Mouse (Mus musculus) heart, embryonic 10.5 days (tissue): ENCODE measurements around the gene Capzb. TPM values are rescaled to one million over a fixed set of nuclear protein-coding genes. Genes with fewer than 3 reads are reported as not detected.

Source experiments
- DNase-seq: peaks from one replicate; pipeline ENCODE4 v3.0.0-alpha.2; 2017; ENCODE audit warnings: low spot score
- H3K27ac ChIP-seq: fragments of 300-500 bp; sonication (generic); 2 replicates; pipeline ENCODE4 v1.5.1; 2016; ENCODE audit warnings: mild to moderate bottlenecking
- H3K27me3 ChIP-seq: fragments of 300-500 bp; sonication (generic); 2 replicates; pipeline ENCODE4 v1.6.1; 2016; ENCODE audit warnings: mild to moderate bottlenecking; ENCODE audit not compliant: poor library complexity, insufficient read depth, severe bottlenecking
- H3K36me3 ChIP-seq: fragments of 300-500 bp; sonication (generic); 2 replicates; pipeline ENCODE4 v1.6.1; 2016; ENCODE audit warnings: mild to moderate bottlenecking, moderate library complexity
- H3K4me1 ChIP-seq: fragments of 300-500 bp; sonication (generic); 2 replicates; pipeline ENCODE4 v1.6.1; 2016; ENCODE audit warnings: mild to moderate bottlenecking
- H3K4me3 ChIP-seq: fragments of 300-500 bp; sonication (generic); 2 replicates; pipeline ENCODE4 v1.5.1; 2016; ENCODE audit warnings: mild to moderate bottlenecking, moderate library complexity
- H3K9me3 ChIP-seq: fragments of 300-500 bp; sonication (generic); 2 replicates; pipeline ENCODE4 v1.6.1; 2016; ENCODE audit warnings: mild to moderate bottlenecking, moderate library complexity
- WGBS: fragments of 180-500 bp; shearing (Covaris S2); methylation state at CpG from one replicate; pipeline ENCODE4 v1.1.7; 2016; 5-methylcytosine and 5-hydroxymethylcytosine counted together
- polyA plus RNA-seq: library from polyadenylated mRNA; unstranded; fragments of >200 nt; fragmentation: Nextera tagmentation; extraction: Ambion mirVana; gene quantifications from 2 replicates; pipeline ENCODE4 v1.2.1, GENCODE M21; 2016

Gene Capzb
- polyA plus RNA-seq, 1 experiment from 2014 or later, result 452 TPM

DNA sequence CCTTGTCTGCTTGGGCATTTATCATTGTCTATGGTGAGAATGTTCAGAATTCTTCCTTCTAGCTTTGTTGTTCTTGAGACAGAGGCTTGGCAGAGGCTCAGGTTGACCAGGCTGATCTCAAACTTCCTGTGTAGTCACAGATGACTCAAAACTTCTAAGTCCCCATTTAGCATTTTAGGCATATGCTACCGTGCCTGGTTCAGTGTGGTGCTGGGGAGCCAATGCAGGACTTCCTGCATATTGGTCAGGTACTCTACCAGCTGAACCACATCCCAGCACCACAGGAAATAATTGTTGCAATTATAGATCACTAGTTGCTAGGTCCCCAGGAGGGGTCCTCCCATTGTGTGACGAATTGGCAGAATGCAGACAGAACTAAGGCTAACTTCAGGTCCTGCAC is 10.7 kb downstream of the Capzb start:
- no peak for DNase-seq
- Histone ChIP-seq H3K4me3 (no peak overlapping the region), H3K9me3 (no peaks in the 10 kb centered on the region), H3K4me1 (peaks cover 86% of the 10 kb centered on the region), H3K36me3 (peaks cover 17% of the 10 kb centered on the region), H3K27me3 (no peaks in the 10 kb centered on the region), H3K27ac (no peak overlapping the region)
- 81% methylated on average over 2 of the region's 2 CpGs for WGBS

DNA sequence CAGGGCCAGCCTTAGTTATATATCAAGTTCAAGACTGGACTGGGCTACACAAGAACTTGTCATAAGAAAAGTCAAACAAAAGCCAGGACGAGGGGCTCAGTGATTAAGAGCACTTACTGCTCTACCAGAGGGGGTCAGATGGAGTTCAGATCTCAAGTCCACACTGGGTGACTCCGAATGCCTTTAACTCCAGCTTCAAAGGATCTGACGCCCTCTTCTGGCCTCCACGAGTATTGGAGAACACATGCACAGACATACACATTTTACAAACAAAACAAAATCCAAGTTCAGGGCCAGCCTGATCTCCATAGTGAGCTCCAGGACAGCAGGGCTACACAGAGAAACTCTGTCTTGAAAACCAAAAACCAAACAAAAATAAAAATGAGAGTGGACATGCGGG is 13.1 kb downstream of the Capzb start:
- DNase-seq, result no peak
- 0 out of 2 replicates have a peak, but pooled peaks cover 8% of the 10 kb centered on the region for H3K36me3 ChIP-seq

DNA sequence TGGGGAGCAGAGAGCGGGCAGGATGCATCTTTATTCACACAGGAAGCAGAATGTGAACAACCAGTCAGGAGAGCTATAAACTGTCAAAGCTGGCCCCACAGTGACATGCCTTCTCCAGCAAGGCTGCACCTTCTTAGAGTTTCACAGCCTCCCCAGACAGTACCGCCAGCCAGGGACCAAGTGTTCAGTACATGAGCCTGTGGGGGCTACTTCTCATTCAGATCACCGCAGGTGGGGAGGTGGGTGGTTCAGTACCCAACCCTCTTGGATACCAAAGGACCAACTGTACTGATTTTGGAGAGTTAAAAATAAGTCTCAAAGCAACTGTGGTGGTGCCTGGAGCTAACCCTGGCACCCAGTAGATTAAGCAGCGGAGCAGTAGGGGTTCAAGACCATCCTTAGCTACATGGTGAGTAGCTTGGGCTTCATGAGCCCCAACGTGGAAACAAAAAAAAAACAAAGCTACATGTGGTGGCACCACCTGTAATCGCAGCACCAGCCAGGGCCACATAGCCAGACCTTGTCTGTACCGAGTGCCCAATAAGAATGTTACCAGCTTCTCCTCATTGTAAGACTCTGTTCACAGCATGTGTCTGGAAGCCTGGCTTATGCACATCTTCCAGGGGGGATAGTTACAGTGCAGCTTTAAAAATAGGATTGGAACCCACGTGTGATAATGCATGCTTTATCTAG is 13.8 kb downstream of the Capzb start:
- Histone ChIP-seq H3K27me3 (no peaks in the 10 kb centered on the region), H3K4me3 (no peak overlapping the region), H3K27ac (no peak overlapping the region), H3K9me3 (no peaks in the 10 kb centered on the region), H3K36me3 (0 out of 2 replicates have a peak, but pooled peaks cover 8% of the 10 kb centered on the region), H3K4me1 (peaks cover 92% of the 10 kb centered on the region)
- WGBS, result 82% methylated on average over 8 of the region's 8 CpGs
- no peak for DNase-seq

More for the DNA sequence above, 13.1 kb downstream of the Capzb start:
- no peaks in the 10 kb centered on the region for H3K9me3 ChIP-seq
- peaks cover 93% of the 10 kb centered on the region for H3K4me1 ChIP-seq
- H3K4me3 ChIP-seq, result no peak overlapping the region
- WGBS, result 42% methylated on average over 5 of the region's 5 CpGs
- H3K27ac ChIP-seq, result no peak overlapping the region
- no peaks in the 10 kb centered on the region for H3K27me3 ChIP-seq

DNA sequence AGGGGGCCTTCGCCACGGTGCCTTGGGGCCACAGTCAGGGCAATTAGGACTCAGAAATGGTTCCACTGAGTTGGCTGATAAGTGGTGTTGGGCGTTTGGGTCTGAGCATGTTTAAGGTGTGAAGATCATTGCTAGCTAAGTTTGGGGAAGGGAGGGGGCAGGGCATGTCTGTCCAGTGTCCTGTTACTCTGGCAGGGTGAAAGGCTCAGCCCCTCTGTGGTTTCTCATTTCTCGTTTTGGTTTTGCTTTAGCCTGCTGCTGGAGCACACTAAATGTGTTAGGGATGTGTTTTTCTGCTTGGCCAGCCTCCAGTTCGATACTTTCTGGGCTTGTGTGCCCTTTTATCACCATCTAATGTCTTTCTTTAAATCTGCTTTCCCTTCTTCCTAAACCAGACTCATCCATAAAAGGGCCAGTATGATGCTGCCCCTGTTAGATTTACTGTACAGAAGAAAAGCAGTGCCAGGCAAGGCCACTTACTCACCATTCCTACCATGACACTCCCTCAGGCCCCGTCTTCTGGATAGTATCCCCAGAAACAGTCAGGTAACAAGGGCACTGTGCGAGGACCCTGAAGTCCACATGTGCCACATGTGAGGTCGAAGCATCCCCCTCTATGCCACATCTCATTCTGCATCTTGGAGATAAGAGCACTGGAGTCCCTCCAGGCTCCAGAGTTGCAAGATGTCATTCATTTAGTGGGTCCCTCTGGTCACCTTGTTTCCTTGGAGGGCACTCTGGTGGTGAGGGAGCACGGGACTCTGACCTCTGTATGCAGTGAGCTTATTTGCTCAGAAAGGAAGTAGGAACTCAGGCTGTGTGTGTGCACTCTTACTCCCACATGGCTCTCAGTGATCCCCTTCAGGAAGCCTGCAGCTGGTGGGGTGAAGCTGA is 15.8 kb downstream of the Capzb start:
- Histone ChIP-seq H3K36me3 (peaks cover 22% of the 10 kb centered on the region; the same call in 1 of the 2 replicates), H3K27me3 (no peaks in the 10 kb centered on the region), H3K4me1 (peaks cover 91% of the 10 kb centered on the region), H3K4me3 (no peak overlapping the region), H3K9me3 (no peaks in the 10 kb centered on the region), H3K27ac (no peak overlapping the region; the same call in 1 of the 2 replicates)
- 57% methylated on average over 9 of the region's 9 CpGs for WGBS
- DNase-seq, result no peak

DNA sequence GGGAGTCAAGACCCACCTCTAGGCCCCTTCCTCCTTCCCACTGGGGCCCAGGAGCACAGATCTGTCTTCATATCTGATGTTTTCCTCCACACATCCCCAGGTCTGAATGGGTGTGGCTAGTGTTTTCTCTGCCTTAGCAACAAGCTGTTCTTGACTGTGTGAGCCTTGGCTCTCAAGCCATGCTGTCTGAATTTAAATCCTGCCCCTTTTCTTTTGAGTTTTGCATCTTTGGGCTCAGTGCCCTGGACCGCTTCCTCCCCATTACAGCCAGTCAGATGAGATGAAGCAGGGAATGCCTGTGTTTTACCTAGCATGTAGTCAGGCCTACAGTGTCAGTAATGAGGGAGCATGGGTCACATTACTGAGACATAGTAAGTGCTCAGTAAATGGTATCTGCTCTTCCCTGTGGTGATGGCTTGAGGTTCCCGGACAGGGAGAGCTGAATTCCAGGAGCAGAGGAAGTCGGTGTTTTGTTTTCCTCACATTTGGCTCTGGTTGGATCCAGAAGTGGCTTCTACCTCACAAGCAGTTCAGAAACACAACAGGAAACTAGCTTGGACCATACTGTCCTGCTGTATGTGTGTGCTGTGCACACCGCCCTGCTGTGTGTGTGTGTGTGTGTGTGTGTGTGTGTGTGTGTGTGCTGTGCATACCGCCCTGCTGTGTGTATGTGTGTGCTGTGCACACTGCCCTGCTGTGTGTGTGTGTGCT is 16.6 kb downstream of the Capzb start:
- Histone ChIP-seq H3K27ac (peak overlapping the region; percentile 4; the same call in 1 of the 2 replicates), H3K4me3 (no peak overlapping the region), H3K27me3 (no peaks in the 10 kb centered on the region), H3K36me3 (peaks cover 22% of the 10 kb centered on the region; the same call in 1 of the 2 replicates), H3K4me1 (peaks cover 91% of the 10 kb centered on the region), H3K9me3 (no peaks in the 10 kb centered on the region)
- WGBS, result 80% methylated on average over 5 of the region's 5 CpGs
- DNase-seq, result no peak

DNA sequence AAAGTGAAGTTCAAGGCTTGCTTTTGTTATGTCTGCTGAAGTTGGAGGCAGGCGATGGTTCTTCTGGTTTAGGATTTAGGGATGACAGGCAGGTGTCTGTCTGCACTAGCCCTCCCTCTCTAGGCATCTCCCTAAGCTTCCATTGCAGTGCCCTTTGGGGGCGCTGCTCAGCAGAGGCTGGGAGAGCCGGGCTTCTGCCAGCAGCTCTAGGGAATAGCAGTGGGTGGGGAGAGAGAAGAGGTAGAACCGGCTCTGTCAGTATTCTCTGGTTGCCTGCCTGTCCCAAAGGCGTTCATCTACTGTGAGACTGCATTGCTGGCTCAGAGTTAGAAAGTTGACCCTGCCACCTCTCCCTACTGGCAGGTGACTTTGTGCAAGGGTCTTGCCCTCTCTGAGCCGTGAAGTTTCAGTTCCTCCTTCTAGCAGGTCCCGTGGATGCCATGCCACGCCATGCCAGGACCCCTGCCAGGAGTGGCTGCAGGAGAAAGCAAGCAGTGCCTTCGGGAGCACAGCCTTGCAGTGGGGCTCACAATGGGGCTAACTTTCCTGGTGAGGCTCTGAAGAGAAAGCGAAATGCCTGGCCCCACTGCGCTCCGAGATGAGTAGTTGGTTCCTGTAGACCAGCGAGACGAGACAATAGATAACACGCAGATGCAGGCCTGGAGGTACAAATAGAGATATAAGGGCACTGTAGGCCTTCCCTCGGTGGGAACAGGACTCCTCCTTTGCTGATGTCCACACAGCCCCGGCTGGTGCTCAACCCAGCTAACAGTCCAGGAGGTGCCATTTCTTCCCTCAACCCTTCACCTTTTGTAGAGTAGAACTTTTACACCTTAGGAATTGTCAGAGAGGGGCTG is 19.5 kb downstream of the Capzb start:
- peaks cover 83% of the 10 kb centered on the region for H3K4me1 ChIP-seq
- no peaks in the 10 kb centered on the region for H3K27me3 ChIP-seq
- DNase-seq, result no peak
- WGBS, result 65% methylated on average over 17 of the region's 17 CpGs
- no peak overlapping the region for H3K4me3 ChIP-seq
- H3K9me3 ChIP-seq, result no peaks in the 10 kb centered on the region
- H3K36me3 ChIP-seq, result peaks cover 29% of the 10 kb centered on the region
- H3K27ac ChIP-seq, result peak overlapping the region; percentile 22; the same call in 1 of the 2 replicates

DNA sequence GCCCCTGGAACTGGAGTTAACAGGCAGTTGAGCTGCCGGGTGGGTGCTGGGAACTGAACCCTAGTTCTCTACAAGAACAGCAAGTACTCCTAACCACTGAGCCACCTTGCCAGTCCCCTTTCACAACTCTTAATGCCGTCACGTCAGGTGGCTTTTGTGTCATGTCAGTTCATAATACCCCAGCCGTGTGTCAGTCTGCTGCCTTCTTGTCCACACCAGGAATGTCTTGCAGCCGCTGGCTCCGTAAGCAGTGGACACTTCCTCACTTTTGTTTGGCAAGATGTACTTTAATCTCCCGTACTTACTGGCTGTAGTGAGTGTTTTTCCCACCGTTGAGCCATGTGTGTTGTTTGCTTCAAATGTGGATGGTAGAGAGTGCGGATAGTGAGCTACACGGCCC is 20.4 kb downstream of the Capzb start:
- peaks cover 36% of the 10 kb centered on the region for H3K36me3 ChIP-seq
- H3K27me3 ChIP-seq, result no peaks in the 10 kb centered on the region
- H3K9me3 ChIP-seq, result no peaks in the 10 kb centered on the region
- WGBS, result 85% methylated on average over 10 of the region's 10 CpGs
- H3K4me1 ChIP-seq, result peaks cover 75% of the 10 kb centered on the region
- peak overlapping the region; percentile 37; the same call in 1 of the 2 replicates for H3K27ac ChIP-seq
- DNase-seq, result no peak
- H3K4me3 ChIP-seq, result no peak overlapping the region

DNA sequence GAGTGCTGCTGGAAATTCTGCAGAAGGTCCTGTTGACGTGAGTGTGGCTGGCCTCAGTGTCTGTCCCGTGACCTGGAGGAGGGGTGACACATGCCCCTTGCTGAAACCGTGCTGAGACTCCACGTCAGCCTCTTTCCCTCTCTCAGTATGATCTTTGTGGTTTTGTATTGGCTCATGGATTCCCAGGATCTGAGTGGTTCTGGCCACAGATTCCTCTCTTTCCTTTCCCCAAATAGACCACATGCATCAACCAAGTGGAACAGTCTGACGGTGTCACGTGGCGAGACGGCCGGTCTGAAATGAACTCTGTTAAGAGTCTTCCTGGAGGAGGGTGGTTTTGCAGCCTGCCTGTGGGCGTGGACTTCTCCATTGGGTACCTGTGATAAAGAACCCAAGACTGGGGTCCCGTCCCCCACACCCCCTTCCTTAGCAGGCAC is 21.3 kb downstream of the Capzb start:
- Histone ChIP-seq H3K4me3 (no peak overlapping the region), H3K27ac (peak overlapping the region; percentile 37), H3K9me3 (no peaks in the 10 kb centered on the region), H3K36me3 (peaks cover 36% of the 10 kb centered on the region), H3K4me1 (peaks cover 66% of the 10 kb centered on the region), H3K27me3 (no peaks in the 10 kb centered on the region)
- DNase-seq, result no peak
- 56% methylated on average over 11 of the region's 11 CpGs for WGBS

DNA sequence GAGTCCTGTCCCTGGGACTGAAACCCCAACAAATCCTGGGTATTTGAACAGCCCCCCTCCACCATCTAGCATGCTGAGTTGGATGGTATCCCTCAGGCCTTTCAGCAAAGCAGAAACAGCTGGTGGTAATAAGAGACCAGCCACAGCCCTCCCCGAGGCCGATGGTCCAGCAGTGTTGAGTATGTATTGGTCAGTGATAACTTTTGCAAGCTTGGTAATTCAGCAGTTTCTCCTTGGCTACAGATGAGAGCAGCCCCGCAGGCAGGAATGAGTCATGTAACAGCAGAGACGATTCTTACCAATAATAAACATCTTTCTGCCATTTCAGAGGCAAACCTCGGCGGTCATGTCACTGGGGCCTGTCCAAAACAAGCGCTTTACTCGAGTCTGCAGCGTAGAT is 23.9 kb downstream of the Capzb start:
- WGBS, result 87% methylated on average over 9 of the region's 9 CpGs
- H3K27ac ChIP-seq, result no peak overlapping the region
- H3K4me1 ChIP-seq, result peaks cover 44% of the 10 kb centered on the region
- peaks cover 39% of the 10 kb centered on the region for H3K36me3 ChIP-seq
- no peak overlapping the region for H3K4me3 ChIP-seq
- no peak for DNase-seq
- H3K27me3 ChIP-seq, result no peaks in the 10 kb centered on the region
- no peaks in the 10 kb centered on the region for H3K9me3 ChIP-seq

DNA sequence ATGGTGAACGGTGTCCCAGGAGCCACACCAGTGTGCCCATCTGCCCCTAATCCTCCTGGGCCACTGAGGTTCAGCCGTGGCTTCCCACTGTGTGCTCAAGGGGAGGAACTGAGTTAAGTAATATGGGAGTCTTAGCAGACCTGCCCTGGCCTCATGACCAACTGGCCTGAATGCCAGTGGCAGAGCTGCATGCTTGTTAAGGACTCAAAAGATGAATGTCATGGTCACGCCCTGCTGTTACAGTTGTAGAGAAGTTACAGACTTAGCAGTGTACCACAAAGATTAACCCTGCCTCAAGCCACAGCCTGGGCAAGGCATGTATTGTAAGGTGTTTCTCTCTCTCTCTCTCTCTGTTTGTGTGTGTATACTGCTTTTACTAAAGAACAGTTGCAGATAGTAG is 25.8 kb downstream of the Capzb start:
- Histone ChIP-seq H3K4me3 (no peak overlapping the region), H3K27me3 (no peaks in the 10 kb centered on the region), H3K9me3 (no peaks in the 10 kb centered on the region), H3K27ac (no peak overlapping the region), H3K36me3 (peaks cover 33% of the 10 kb centered on the region), H3K4me1 (peaks cover 32% of the 10 kb centered on the region)
- no peak for DNase-seq
- WGBS, result 88% methylated on average over 3 of the region's 3 CpGs

DNA sequence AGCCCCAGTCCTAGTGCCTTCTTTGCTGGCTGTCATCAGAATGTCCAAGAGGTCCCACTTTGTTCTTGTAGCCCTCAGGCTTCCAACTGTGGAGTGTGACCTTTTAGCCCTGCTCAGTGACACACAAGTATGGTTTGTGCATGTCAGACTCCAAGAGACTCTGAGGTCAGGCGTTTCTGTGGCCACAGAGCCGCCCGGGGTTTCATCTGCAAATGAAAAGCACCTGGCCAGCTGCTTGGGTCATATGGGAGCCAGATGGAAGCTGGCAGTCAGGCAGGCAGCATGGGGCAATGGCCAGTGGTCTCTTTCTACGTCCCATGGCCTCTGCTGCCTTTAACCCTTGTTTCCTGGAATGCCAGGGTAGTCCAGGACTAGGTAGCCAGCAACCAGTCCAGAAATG is 27.0 kb downstream of the Capzb start:
- H3K4me3 ChIP-seq, result no peak overlapping the region
- peaks cover 33% of the 10 kb centered on the region for H3K36me3 ChIP-seq
- peaks cover 29% of the 10 kb centered on the region for H3K4me1 ChIP-seq
- no peaks in the 10 kb centered on the region for H3K9me3 ChIP-seq
- no peak for DNase-seq
- WGBS, result 85% methylated on average over 4 of the region's 4 CpGs
- H3K27ac ChIP-seq, result no peak overlapping the region
- no peaks in the 10 kb centered on the region for H3K27me3 ChIP-seq

DNA sequence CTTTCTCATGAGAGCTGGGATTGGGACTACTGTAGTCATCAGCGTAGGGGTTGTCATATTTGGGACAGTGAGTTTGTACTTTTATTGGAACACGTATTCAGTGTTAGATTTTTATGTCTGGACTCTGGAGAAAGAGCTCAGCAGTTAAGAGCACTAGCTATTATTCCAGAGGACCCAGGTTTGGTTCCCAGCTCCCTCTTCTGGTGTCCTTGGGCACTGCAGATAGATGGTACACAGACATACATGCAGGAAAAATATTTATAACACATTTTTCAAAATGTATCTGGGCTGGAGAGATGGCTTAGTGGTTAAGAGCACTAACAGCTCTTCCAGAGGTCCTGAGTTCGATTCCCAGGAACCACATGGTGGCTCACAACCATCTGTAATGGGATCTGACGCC is 28.3 kb downstream of the Capzb start:
- H3K27me3 ChIP-seq, result no peaks in the 10 kb centered on the region
- no peak overlapping the region for H3K27ac ChIP-seq
- peaks cover 29% of the 10 kb centered on the region for H3K4me1 ChIP-seq
- no peak for DNase-seq
- H3K4me3 ChIP-seq, result no peak overlapping the region
- WGBS, result 93% methylated on average over 4 of the region's 4 CpGs
- H3K36me3 ChIP-seq, result peaks cover 38% of the 10 kb centered on the region
- H3K9me3 ChIP-seq, result no peaks in the 10 kb centered on the region
